Mouse (Mus musculus): Measurements from ENCODE around the gene Ccdc9b.

DNA sequence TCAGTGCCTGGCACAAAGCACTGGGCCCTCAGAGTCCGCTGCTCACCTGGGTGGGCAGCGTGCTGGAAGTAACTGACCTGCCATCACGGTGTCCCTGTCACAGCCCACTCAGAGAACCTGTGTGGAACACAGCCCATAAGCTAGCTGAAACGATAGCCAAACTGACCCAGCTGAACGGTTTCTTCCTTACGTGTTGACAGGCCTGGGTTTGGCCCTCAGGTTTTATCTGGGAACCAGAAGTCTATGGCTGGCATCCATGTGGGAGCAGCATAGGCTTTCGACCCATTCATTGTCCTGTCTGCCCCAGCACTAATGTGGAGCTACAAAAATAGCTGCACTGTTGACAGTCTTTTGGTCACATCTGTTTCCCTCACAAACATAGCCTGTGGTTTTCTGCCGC is 12.0 kb downstream of the Ccdc9b start:
- TF ChIP-seq CTCF (IDR thresholded peaks at IDR 0.05; ENCODE audit: control insufficient read depth, insufficient read depth, insufficient read length) (no peak), MAX (IDR thresholded peaks at IDR 0.05) (no peak), CEBPB (IDR thresholded peaks at IDR 0.05; ENCODE audit: low read depth) (no peak), MYOG (IDR thresholded peaks at IDR 0.05; ENCODE audit: control insufficient read depth, extremely low read depth, insufficient read length) (no peak), USF1 (IDR thresholded peaks at IDR 0.05; ENCODE audit: low read depth) (no peak), MYOD1 (IDR thresholded peaks at IDR 0.05; ENCODE audit: control insufficient read depth, insufficient read length, low read depth) (no peak), FOSL1 (IDR thresholded peaks at IDR 0.05; ENCODE audit: insufficient read depth, low read length, poor library complexity, severe bottlenecking) (no peak)
